In genomic region chr2:173023371-173023851, GRCm38 (mm10) we compare ENCODE assay signal across 9 mouse cellular contexts. TPM values are rescaled to one million over a fixed set of nuclear protein-coding genes. Genes with fewer than 3 reads are reported as not detected.
DNase-seq lines count a peak whose midpoint lies in the region; ATAC-seq and TF ChIP-seq lines count a peak whose summit lies in the region.
"Had no signal": no experiment of that assay in that cellular context is flagged by ENCODE, and none has a peak within 500 bp of the region (broad histone marks: within the 10 kb centered on the region; RNA-seq: fewer than 3 reads in every experiment).

No protein-coding gene starts in this region.

- ATAC-seq in megakaryocyte-erythroid progenitor cell, adult 5-6 weeks (replicated peaks; ENCODE audit: low FRiP score, low TSS enrichment, poor library complexity, severe bottlenecking): peak; percentile 16

- peaks cover 26% of the 10 kb centered on the region for H3K27me3 ChIP-seq in hindbrain, embryonic 10.5 days (ENCODE audit: insufficient read depth, poor library complexity, severe bottlenecking)

- no peak overlapping the region for H3K27ac ChIP-seq in ES-E14 (ENCODE audit: insufficient read depth, low read depth, low read length, poor library complexity, severe bottlenecking)
- H3K27ac ChIP-seq in hindbrain, embryonic 10.5 days: peak overlapping the region; percentile 96

- peak overlapping the region; percentile 88 to 97 for H3K4me3 ChIP-seq in ES-E14 (ENCODE audit: insufficient read depth in 1 of 2, low read depth in 1 of 2, low read length in 2 of 2, poor library complexity in 1 of 2, severe bottlenecking in 1 of 2)
- peak overlapping the region; percentile 86 for H3K4me3 ChIP-seq in hindbrain, embryonic 10.5 days

- peaks cover 52% of the 10 kb centered on the region for H3K36me3 ChIP-seq in ES-E14 (ENCODE audit: control insufficient read depth, insufficient read depth, low read length, poor library complexity, severe bottlenecking)
- peaks cover 51% of the 10 kb centered on the region for H3K36me3 ChIP-seq in hindbrain, embryonic 10.5 days

- H3K4me1 ChIP-seq in ES-E14 (ENCODE audit: control insufficient read depth in 2 of 2, insufficient read depth in 2 of 2, low read length in 2 of 2, poor library complexity in 1 of 2): peaks cover 0 to 26% of the 10 kb centered on the region in 2 experiments; a peak in 3 of 4 replicates
- peaks cover 89% of the 10 kb centered on the region for H3K4me1 ChIP-seq in hindbrain, embryonic 10.5 days (replicated peaks)

- H3K9ac ChIP-seq in ES-E14 (ENCODE audit: insufficient read depth, low read depth, low read length, poor library complexity, severe bottlenecking): peak overlapping the region; percentile 94; the same call in 1 of the 2 replicates

- in situ Hi-C loops in ES-E14 (cut with MboI; ENCODE audit: low sequenced_read_pairs in 2 of 2, unreplicated experiment in 2 of 2): no loop called here

- no peaks in the 10 kb centered on the region for H3K9me3 ChIP-seq in ES-E14 (ENCODE audit: control insufficient read depth, insufficient read depth, low read depth, low read length)
- H3K9me3 ChIP-seq in hindbrain, embryonic 10.5 days: no peaks in the 10 kb centered on the region

- DNase-seq in cerebellum, adult 9-10 months: peak; percentile 18
- DNase-seq in cerebellum, postnatal 4 days (ENCODE audit: low spot score in 2 of 2): no peak
- no peak for DNase-seq in ES-E14 (ENCODE audit: low read depth, low spot score)
- no peak for DNase-seq in hindbrain, embryonic 10.5 days (ENCODE audit: low spot score)
- no peak for DNase-seq in adrenal gland, adult 2 months
- no peak for DNase-seq in ovary, adult 18-20 months (ENCODE audit: low spot score)
- DNase-seq in retina, embryonic 14.5 days (ENCODE audit: low spot score): no peak

- WGBS in hindbrain, embryonic 10.5 days: 86% methylated on average over 7 of the region's 7 CpGs

TF ChIP-seq in ES-E14, 5 proteins besides CTCF, POLR2A, EP300 and RAD21:
- TF ChIP-seq CHD2 (IDR thresholded peaks at IDR 0.05; ENCODE audit: low read depth, low read length) (no peak), ZC3H11A (IDR thresholded peaks at IDR 0.05; ENCODE audit: borderline replicate concordance, low read depth, low read length) (no peak), ZNF384 (IDR thresholded peaks at IDR 0.05; ENCODE audit: low read depth, low read length) (no peak), HCFC1 (IDR thresholded peaks at IDR 0.05; ENCODE audit: borderline replicate concordance, insufficient read depth, low read length) (no peak), MAFK (IDR thresholded peaks at IDR 0.05; ENCODE audit: insufficient read depth, low read depth, low read length) (no peak)

RNA-seq across cellular contexts. Expression of gene Rbm38, which starts 3.1 kb away (rescaled TPM):
- total RNA-seq in ES-E14 (2012; rRNA removed): 23.9 and 26.7 TPM in 2 replicates
- polyA plus RNA-seq in hindbrain, embryonic 10.5 days (2016; fragmentation: Nextera tagmentation; extraction: Ambion mirVana): 92.3 and 95.9 TPM in 2 replicates
- total RNA-seq in megakaryocyte-erythroid progenitor cell, adult 5-6 weeks (2014; fragmentation: Nextera tagmentation): 191 and 218 TPM in 2 replicates
- total RNA-seq in megakaryocyte-erythroid progenitor cell, adult 5-6 weeks (2017): 38.9 and 116 TPM in 2 replicates
- total RNA-seq in adrenal gland, adult 2 months (2021): 10 to 100 TPM; 18.4 to 27.2 TPM
- 160 and 174 TPM in 2 replicates for polyA plus RNA-seq in adrenal gland, adult 2 months (2012; rRNA removed)

RNA-seq across cellular contexts. Expression of gene Rae1, which starts 23.5 kb away (rescaled TPM):
- 120 and 123 TPM in 2 replicates for total RNA-seq in ES-E14 (2012; rRNA removed)
- 158 and 162 TPM in 2 replicates for polyA plus RNA-seq in hindbrain, embryonic 10.5 days (2016; fragmentation: Nextera tagmentation; extraction: Ambion mirVana)
- total RNA-seq in megakaryocyte-erythroid progenitor cell, adult 5-6 weeks (2014; fragmentation: Nextera tagmentation): 142 and 149 TPM in 2 replicates
- total RNA-seq in megakaryocyte-erythroid progenitor cell, adult 5-6 weeks (2017): 79.4 and 102 TPM in 2 replicates
- total RNA-seq in adrenal gland, adult 2 months (2021): 10 to 100 TPM; 61.7 to 68.7 TPM
- 93.9 and 123 TPM in 2 replicates for polyA plus RNA-seq in adrenal gland, adult 2 months (2012; rRNA removed)

RNA-seq across cellular contexts. Expression of gene Spo11, which starts 45.9 kb away (rescaled TPM):
- total RNA-seq in ES-E14 (2012; rRNA removed): 0.05 and 0.13 TPM in 2 replicates
- 0.47 and 0.49 TPM in 2 replicates for polyA plus RNA-seq in hindbrain, embryonic 10.5 days (2016; fragmentation: Nextera tagmentation; extraction: Ambion mirVana)
- 2.1 and 2.6 TPM in 2 replicates for total RNA-seq in megakaryocyte-erythroid progenitor cell, adult 5-6 weeks (2014; fragmentation: Nextera tagmentation)
- total RNA-seq in megakaryocyte-erythroid progenitor cell, adult 5-6 weeks (2017): 0.53 TPM in 1 of 2 replicates, not detected in the other
- total RNA-seq in adrenal gland, adult 2 months (2021): not detected
- polyA plus RNA-seq in adrenal gland, adult 2 months (2012; rRNA removed): not detected in 2 replicates
- total RNA-seq: gastrocnemius, postnatal 4 days had no signal
